Mouse (Mus musculus) adipocyte (in vitro differentiated cells): Measurements from ENCODE around the gene Rai14.

Experiments used
- DNase-seq: peaks from one replicate; pipeline ENCODE4 v3.0.0-alpha.2; 2016; ENCODE audit warnings: low spot score

The Rai14 gene

DNA sequence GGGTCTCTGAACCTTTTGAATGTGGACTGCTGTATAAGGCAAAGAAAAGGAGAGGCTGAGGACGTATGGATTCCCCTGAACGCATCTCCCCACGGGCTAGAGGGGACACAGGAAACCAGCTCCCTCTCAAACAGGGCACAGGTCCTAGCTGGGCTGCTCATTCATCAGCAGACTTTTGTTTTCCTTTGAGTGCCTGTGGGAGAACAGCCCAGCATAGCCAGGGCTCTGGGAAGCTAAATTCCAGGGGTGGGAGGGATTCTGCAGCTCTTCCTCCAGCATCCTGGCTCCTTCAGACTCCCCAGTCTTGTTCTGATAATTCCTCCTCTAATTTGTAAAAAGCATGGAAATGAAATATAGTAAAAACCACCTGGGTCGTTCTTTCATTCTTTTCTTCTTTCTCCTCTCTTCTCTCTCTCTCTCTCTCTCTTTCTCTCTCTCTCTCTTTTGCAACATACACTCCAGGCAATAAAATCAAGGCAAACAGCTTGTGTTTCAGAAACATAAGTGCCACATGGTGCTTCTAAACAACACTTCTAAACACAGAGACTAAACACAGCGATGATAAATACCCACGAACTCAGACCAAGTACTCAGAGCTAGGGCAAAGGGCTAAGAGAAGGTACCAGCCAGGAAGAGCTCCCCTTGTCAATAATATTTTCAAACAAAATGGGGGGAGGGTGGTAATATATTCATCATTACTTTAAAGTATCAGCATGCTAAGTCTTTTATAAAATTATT is 65.9 kb downstream of the Rai14 start:
- DNase-seq, result peak; percentile 56

DNA sequence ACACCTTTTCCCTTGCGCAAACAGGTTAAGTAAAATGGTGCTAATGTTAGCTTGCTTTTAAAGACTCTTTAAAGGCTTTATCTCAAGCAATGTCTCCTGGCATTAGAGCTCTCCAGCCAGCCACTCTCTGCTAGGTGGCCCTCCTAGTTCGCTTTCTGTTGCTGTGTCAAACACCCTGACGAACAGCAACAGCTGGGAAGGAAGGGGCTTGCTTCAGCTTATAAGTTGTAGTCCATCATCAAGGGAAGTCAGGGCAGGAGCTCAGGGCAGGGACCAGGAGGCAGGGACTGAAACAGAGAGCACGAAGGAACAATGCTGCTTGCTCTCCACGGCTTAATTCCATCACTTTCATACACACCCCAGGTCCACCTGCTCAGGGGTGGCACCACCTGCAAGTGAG is 68.1 kb downstream of the Rai14 start:
- DNase-seq, result no peak

DNA sequence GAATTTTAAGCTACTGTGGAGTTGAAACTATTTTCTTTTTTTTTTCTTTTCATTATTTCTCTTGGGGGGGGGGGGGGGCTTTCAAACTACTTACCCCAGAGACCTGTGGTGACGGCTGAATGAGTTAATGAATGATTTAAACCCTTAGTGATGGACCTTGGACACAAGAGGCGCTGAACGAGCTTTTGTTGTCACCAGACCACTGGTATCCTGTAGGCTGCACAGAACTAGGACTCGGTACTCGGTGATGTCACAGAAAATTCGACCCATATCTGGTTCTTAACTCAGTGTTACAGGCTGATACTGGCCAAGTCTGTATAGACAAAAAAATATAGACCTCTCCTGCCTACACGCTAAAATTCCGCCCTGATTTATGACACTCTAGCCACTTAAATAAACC is 69.3 kb downstream of the Rai14 start:
- no peak for DNase-seq

DNA sequence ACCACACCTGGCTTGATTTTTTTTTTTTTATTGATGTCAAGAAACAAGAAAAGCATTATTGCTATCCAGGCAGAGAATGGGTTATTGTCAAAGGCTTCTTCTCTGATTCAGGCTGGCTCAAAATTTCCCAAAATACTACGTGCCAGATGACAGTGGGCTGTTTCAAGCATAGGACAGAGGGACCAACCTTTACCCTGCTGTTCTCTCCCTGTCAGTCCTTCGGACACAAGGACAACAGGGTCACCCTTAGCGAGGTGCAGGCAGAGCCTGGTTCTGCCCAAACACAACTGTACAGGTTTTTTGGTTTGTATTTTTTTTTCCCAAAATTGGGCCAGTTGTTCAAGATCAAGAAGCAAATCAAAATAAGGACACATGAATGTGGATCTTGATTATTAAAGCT is 70.6 kb downstream of the Rai14 start:
- DNase-seq, result no peak

DNA sequence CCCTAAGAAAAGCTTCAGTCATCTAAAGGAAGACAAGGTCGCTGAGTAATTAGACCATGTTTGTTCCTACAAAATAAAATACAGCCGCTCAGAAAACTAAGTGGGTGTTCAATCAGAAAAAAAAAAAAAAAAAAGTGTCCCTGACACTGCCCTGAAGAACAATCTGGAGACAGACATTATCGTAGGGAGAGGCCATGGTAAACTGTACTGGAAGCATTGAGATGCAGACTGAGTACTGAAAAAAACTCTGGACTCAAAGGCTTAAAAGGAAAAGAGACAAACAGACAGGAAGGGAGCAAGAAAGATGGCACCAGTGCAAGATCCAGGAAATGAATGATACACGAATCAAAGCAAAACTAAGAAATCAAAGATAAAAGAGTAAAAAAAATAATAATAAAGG is 71.2 kb downstream of the Rai14 start:
- DNase-seq, result no peak

DNA sequence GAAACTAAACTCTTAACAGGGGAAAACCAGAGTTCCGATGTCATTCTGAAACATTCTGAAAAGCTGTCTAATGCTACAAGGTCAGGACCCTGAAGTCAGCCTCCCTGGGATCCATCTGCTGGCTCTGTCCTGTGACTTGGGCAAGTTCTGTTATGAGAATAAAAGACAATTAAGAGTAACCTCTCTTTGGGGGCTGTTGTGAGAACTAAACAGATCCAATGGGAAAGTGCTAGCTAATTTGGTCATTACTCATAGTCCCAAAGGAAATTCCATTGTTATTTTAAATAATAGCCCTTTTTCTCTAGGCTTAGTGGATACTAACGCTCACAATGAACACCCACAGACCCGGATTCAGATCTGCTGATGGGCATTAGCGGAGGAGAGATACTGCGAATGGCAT is 72.0 kb downstream of the Rai14 start:
- no peak for DNase-seq

DNA sequence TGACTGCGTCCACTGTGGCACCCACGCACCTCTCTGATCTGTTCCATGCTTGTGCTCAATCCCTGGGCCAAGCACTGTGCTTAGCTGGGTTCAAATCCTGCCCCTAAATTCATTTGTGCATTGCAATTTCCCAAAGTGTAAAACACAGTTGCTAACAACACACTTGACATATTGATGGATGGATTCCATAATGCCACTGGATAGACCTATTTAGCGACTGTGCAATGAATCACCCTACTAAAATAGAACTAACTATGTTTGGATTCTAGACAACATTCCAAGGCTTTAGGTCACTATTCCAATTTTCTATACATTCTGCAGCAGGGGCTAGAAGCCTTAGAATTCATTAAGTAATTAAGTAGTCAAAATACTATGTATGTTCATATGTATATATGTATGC is 73.7 kb downstream of the Rai14 start:
- no peak for DNase-seq

DNA sequence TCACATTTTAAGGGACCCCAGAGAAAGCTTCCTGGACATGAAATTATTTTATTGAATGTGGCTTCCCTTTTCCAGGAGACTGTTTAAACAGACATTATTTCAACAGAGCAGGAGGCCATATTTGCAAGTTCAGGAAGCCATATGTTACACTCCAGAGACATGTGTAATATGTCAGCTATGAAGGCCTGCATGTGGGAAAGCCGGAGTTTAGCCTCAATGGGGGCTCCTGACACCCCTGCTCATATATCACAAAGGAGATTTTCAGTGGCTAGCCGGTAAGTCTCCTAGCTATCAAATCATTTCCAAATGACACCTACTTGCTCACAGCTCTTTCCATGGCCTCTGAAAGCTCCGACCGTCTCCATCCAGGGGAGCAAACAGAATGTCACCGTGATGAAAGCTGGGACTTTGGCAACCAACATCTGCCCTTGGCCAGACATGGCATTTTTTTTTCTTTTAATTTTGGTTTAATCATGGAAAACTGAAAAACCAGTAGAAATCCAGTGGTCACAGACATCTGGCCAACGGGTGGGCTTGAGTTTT is 77.1 kb downstream of the Rai14 start:
- DNase-seq, result no peak

DNA sequence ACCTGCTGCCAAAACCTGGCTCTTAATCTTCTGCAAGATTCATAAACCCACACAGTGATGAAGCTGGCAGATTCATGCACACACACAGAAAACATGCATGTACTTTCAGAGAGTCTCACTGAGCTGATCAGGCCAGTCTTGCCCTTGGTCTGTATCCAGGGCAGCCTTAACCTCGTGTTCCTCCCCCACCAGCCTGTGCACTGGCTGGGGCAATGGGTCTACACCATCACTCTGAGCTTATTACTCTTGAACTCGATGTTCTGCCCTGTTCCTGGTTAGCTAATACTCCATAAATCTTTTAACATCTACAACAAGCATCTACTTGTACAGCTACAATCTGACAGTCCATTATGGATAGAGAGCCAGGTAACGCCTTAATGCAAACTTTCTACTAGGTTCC is 77.6 kb downstream of the Rai14 start:
- no peak for DNase-seq

DNA sequence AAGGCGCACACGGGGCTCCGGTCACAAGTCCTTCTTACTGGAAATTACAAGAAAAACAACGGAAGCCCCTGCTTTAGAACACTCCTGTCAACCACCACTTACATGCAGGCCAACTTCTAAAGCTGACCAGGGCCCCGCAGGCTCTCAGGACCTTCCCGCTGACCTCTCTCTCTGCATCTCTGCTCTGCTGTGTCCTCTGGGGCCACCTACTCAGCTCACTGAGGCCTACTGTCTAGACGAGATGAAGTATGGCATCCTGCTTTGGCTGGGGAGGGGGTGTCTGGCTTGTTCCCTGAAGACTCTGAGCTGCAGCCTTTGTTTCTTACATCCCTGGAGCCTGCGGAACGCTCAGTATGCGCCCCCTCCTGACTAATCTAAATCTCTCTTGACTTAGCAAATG is 79.3 kb downstream of the Rai14 start:
- no peak for DNase-seq

DNA sequence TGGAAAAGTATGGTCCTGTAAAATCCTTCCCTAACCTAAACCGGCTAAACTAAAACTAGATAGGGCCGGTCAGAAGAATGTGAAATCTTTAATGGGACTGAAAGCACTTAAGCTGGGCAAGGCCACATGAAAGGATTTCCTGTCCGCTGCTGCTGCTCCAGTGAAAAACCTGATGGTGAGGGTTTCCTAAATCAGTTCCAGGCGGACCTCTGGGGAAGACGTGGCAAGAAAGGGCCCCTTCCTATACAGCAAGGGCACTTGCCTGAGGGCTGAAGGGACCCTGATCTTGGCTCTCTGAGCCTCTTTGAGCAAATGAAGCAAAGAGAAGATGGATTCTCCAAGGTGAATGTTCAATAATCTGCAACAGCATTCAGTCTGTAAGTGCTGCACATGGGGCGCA is 80.2 kb downstream of the Rai14 start:
- DNase-seq, result no peak

DNA sequence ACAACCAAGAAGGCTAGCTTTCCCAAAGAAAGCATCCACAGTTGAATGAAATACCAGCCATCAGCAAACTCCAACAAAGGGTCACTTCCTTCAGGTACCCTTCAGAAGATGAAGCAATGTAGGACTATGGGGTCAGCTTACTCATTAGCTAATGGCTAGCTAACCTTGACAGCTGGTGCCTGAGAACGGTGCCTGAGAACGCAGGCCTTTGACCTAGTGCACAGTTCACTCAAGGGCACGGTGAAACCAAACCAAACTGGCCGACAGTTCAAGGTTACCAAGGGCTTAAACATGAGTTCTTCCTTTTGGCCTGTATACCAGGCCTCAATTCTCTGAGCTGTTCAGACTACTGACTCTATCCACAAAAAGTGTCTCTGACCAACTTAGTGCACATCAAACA is 81.0 kb downstream of the Rai14 start:
- no peak for DNase-seq

DNA sequence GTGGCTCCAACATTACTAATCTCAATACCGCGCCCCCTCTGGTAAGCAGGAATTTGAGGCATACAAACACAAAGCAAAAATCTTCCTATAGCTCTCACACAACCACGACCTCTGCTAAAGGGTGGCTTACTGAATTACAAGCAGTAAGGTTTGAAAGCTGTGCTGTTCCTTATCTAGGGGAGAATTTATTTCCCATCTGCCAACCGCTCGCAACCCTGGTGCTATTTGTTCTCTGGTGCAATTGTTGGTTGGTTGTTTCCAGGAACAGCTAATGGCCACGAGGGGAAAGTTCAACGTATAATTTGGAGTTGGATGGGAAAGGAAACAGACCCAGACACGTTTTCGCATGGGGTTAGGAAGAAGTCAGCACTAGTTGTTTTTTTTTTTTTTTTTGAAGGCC is 81.8 kb downstream of the Rai14 start:
- peak; percentile 43 for DNase-seq

DNA sequence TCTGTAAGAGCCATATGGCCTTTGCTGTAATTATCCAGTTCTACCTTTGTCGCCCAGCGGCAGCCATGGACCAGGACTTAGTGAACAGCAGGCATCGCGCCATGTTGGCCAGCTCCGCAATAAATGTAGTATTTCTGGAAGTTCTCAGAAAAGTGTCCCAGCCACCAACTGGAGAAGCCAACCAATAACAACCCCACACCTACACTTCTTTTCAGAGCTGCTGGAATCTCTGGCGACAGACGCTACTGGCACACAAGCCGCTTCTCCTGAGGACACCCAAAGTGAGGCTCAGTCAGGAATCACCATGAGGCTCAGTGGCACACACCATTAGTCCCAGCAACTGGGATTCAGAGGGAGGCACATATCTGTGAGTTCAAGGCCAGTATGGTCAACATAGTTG is 82.4 kb downstream of the Rai14 start:
- DNase-seq, result no peak

DNA sequence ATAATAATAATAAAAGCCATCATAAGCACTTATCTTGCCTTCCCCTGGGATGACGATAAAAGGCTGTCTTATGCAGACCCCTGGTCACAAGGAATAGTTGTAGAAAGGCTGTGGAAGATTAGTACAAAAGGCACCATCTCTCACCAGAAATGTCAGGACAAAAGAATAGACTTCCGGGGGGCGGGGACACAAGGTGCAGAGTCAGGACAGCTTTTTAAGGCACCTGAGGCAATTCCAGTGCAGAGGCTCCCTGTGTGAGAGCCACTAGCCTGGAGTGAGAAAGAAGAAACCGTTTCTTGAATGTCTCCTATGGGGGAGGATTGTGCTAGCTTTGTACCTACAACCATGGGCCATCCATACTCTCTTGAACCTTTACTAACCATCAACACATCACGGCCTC is 82.9 kb downstream of the Rai14 start:
- no peak for DNase-seq

DNA sequence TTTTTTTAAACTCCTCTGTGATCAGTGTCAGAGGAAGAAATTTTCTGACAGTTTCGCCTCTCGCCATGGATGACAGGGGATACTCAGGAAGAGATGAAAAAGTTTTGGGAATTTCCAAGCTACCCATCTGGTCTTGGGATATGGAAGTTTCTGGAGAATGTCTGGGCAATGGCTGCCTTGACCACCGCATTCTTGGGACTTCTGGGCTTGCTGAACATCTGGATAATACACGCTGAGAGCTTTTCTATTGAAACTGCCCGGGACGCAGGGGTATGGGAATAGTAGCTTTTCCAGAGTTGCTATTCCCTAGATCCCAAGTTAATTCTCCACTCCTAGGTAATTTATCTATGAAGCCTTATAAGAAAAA is 85.5 kb downstream of the Rai14 start:
- no peak for DNase-seq

DNA sequence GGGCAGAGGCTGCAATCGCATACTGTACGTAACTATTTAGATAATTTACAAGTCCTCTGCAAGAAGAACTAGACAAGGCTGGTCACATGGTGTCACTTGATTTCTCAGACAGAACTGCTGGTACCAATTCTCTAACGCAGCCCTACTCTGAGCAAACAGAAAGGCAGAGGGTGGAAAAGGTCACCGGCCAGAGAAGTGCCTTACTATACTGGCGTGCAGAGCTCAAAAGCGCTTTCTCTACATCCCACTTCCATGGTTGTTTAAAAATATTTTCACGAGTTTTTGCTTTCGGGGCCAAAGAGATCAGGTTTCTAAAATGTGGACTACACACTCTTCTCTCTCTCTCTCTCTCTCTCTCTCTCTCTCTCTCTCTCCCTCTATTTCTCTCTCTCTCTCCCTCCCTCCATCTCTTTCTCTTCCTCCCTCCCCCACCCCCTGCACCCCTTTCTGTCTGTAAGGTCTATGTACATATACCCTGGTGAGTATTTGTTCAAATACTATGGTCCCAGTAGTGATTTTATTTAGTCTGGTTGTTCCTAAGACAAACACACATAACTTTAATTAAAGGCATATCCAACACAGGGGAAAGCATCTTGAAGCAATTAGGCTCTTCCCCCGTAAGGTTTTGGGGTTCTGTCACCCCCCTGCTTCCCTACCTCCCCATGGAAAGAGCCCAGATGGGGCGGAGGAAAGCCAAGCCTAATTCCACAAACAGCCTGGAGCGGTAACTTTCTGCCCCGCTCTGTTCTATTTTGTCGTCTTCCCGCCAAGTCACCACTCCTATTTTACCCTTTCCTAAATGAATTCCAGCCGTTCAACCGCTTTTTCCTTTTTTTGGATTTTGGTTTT is 86.1 kb downstream of the Rai14 start:
- no peak for DNase-seq

DNA sequence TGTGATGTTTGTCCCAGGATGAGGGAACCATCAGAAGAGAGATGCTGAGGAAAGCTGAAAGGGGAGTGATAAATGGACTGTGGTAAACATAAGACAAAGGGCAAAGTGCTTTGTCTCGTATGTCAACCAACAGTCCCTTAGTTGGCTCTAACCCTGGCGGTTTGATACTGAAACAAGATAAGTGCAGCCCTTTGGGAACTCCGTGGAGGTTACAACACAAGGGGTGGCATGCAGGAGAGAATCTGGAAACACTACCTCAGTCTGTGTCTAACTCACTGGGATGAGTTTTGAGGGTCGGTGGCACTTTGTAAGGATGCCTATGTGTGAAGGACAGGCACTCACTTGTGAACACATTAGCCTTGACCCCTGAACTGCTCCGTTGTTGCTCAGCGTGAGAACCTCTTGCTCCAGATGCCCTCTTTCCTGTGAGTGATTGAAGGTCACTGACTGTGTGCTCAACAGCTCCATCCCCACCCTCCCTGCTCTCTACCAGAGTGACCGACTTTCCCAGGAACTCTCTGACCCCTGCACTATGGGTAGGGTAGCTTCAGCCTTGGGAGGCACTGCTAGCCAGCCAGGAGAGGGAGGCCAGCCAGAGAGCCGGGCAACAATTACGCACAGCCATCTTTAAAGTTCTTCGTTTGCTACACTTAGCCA is 90.7 kb downstream of the Rai14 start:
- no peak for DNase-seq

DNA sequence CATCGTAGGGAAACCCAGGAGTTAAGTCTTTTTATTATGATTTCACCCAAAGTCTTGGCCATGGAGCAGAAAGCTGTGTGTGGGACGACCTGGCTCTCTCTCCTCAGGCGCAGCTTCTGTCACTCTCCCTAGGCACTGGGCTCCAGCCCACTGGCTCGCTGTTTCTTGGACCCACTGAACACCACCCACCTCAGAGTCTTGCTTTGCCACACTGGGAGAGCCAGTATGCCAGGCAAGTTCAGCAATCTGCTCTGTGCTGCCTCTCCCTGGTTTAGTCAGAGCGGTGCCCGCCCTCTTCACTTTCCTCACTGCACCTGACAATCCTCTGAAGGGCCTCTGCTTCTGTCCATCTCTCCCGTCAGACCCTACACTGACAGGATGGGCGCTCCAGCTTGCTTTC is 93.2 kb downstream of the Rai14 start:
- no peak for DNase-seq

DNA sequence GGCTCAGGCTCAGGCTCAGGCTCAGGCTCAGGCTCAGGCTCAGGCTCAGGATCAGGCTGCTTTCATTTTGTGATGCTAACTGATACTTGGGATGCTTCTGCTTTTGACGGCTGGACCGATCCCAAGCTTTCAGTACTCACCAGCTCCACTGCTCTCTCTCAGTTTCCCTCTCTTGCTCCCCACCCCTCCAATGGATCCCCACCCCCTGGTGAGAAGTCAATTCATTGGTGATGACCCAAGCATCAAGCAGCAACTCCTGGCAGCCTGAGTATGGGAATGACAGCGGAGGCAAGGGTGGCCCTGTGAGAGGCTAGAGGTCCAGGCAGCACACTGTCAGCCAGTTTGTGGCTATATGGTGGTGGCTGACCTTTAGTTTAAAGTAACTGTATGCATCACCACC is 94.7 kb downstream of the Rai14 start:
- DNase-seq, result no peak

DNA sequence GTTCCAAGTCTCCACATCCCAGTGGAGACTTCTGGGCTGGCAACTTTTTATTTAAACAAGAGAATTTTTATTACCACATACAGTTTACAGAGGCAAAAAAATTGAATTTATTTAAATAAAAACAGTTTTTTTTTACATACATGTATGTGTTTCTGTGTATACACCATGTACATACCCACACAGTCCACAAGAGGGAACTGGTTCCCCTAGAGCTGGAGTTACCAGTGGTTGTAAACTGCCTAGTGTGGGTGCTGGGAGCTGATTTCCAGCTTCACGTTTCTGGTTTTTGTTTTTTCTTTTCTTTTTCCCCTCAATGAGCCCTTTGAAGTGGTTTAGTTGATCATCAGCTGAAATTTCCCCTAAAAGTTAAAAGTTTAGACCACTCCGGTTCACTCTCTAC is 96.1 kb downstream of the Rai14 start:
- DNase-seq, result no peak

DNA sequence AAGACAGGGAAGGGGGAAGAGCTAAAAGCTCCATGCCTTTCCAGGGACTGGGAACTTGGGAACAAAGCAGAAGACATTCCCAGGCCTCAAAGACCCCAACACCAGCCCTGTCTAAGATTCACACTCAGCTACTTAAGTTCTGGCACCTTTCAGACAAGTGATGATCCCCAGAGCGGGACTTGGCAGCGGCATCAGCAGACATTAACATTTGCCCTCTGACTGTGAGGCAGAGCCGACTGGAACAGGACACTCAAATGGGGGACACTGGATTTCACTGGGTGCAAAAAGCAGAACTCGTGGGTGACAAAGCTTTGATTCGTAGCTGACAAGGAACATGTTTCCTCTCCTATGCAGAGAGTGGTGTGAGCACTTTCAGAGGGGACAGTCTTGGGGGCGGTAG is 98.4 kb downstream of the Rai14 start:
- no peak for DNase-seq

DNA sequence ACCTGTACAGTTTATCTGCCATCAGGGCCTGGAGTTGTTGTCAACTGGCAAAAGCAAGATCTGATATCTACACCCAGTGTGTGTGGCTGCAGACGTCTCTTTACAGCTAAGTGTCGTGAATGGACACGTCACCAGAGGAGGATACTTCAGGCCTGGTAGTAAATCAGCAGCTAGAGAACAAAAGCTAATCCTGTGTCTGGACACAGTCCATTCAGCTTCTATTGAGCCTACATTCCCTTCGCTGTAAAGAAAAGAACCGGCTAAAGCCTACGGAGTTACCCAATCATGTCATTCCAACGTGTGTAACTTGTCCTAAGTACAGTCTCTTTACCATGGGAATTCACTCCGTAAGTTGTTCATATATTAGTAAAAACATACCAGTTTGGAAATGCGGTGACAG is 103.4 kb downstream of the Rai14 start:
- no peak for DNase-seq
